Mouse (Mus musculus) urinary bladder, postnatal 36 days (tissue): ENCODE data around the gene Mark2.
A peak's percentile ranks its signal among the peaks of the same experiment; 100 is the strongest.

Experiments
- DNase-seq, 2 experiments: peaks; one replicate each; pipeline ENCODE4 v3.0.0; 2022; ENCODE audit warnings: low spot score in 2 of 2, mixed read lengths in 1 of 2

Gene Mark2

DNA sequence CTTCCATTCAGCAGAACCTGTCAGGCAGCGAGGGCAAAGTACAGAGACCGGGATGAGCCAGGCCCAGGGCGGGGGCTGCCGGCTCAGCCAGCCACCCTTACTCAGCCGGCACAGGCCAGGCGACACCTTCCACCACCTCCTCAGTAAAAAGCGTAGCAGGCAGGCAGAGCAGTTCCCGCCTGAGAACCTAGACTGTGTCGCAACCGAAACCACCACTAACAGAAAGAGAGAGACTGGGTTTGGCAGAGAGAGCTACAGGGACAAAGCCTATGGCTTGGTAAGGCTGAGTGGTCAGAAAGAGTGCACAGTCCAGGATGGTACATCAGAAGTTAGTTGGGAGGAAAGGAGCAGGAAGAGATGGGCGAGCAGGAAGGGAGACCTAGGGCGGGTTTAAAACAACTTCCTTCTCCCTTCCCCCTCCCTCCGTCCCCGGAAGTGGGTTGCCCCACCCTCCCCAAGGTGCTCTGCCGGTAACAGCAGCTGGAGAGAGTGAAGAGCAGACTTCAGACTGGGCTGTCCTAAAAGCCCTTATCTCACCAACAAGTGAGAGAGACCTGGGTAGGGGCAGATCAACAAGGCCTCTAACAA, 46.5 kb downstream of the Mark2 start:
- DNase-seq: peak; percentile 42 to 46

GRCm38 (mm10) chr19:7294098-7294876, 47.4 kb downstream of the Mark2 start:
- no peak for DNase-seq

- DNase-seq: no peak
These were observed 49.5 kb downstream of the Mark2 start for GRCm38 (mm10) chr19:7291958-7292709.

DNA sequence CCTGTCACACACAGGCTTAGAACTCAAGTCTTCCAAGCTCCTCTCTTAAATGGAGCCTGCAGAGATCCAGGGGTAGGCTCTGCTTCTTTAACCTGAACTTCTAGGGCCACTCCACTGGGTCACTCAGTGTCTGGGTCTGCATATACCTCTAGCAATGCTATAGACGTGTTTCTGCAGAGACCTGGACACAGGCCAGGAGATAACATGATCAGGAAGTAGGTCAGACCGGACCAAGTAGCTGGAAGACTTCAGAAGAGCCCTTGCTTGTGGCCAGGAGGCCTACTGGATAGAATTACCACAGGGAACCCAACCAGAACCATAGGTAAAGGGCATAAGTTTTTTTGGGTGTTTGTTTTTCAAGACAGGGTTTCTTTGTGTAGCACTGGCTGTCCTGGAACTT, 51.9 kb downstream of the Mark2 start:
- peak; percentile 47 to 51 for DNase-seq

GRCm38 (mm10) chr19:7288288-7288687, 53.4 kb downstream of the Mark2 start:
- no peak for DNase-seq

DNA sequence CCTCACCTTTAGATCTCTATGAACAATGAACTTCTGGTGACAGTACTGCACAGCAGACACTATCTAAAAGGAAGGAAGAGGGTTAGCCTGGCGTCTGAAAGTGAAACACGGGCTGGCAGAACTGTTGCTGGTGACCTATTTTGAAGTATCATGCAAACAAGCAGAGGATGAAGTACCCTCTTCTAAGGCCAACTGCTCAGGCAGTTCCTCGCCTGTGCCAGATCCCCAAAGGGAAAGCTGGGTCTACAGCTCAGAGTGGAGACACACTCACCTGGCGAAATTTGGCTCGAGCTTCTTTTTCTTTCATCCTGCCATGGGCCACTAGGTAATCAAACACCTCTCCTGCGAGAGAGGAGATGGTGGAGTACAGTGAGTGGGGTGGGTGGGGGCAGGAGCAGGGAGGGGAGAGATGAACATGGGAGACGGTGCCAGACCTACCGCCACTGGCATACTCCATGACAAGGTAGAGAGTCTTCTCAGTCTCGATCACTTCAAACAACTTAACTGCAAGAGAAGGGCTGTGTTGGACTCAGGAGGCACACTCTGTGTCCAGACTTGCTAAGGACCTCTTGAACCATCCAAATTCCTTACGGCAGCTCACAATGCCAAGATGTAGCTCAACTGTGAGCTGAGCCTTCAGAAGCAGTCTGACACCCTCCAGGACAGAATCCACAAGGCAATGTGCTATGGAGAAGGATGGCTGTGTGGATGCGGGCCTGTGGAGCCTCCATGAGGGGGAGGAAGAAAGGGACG, 54.9 kb downstream of the Mark2 start:
- no peak for DNase-seq

GRCm38 (mm10) chr19:7280557-7281330, 60.9 kb downstream of the Mark2 start:
- DNase-seq: no peak

DNA sequence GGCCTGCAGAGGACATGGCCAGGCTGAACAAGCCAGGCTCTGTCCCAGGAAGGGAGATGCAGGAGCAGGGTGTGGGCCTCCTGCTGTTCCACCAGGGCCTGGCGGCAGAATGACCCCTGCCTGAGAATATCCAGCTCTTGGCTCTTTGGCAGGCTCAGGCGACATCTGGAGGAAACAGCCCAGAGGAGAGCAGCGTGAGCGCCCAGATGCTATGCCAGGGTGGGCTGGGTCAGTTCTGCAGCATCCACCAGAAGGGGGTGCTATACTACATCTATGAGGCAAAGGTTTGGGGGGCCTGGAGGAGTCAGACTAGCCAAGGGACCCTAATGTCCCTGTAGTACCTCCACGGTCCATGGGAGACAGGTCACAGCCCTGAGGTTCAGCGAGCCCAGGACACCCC, 62.5 kb downstream of the Mark2 start:
- no peak for DNase-seq

GRCm38 (mm10) chr19:7278200-7278906, 63.3 kb downstream of the Mark2 start:
- no peak for DNase-seq

DNA sequence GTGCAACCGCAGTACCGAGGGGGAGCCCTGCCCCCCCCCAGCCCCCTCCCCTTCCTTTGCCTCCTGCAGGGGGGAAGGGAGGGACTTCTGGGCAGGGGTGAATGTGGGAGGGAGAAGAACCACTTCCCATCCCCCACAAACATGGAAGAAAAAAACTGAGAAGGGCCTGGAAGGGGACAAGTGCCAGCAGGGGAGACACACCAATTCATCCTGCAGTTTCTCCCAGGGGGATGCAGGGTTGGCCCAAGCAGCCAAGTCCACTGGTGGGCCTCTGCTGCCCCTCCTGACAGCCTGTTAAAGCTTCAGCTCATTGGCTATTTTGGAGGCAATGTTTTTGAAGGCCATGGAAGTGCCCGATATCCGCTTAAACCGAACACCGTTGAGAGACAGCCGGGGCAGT, 64.9 kb downstream of the Mark2 start:
- no peak for DNase-seq

DNA sequence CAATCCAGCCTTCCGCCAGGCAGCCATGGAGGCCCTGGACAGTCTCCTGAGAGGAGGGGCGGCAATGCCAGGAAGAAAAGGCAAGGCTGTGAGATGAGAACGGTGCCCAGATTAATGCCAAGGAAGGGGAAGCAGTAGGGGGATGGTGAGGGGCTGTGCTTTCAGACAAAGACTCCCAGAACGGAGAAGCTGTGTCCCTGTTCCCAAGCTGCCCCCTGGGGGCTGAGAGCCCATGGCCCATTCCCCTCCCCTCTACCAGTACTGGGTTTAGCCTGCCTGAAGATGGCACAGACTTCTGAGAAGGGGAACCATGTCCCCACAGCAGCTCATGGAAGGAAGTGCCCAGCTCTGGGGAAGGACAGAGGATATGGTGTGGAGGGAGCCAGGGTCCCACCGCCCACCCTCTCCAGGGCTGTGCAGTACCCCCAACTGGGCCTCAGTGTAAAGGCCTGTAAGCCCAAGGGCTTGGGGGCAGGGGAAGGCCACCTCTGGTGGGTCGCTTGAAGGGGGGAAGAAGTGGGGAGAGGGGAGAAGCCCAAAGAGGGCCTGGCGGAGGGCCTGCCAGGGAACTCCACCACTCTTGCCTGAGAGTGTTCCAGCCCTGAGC, 65.5 kb downstream of the Mark2 start:
- no peak for DNase-seq

DNA sequence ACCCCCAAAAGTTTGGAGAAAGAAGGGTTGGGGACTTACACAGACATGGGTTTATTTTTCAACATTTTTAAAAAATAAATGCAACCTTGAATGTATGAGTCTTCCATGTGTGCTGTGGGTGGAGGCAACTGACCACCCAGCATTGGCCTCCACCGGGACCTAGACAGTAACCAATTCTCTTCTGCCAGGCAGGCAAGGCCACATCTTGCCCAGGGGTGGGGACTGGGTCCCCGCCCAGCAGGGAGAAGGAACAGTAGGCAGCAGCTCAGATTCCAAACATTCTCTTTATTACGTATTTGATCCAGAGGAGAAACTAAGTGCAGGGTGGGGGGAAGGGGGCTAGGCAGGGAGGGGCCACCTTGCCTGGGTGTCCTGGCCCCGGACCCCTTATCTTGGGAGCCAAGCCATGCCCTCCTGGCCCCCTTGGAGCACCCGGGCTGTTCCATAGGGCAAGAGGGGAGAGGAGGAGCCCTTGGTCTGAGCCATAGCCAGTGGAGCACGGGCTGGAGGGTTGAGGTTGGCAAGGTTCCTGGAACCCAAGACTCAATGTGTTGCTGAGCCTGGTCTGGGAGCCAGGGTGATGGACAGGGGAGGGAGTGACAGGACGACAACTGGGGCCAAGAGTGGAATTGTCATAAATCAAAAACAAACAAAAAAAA, 66.4 kb downstream of the Mark2 start:
- no peak for DNase-seq

DNA sequence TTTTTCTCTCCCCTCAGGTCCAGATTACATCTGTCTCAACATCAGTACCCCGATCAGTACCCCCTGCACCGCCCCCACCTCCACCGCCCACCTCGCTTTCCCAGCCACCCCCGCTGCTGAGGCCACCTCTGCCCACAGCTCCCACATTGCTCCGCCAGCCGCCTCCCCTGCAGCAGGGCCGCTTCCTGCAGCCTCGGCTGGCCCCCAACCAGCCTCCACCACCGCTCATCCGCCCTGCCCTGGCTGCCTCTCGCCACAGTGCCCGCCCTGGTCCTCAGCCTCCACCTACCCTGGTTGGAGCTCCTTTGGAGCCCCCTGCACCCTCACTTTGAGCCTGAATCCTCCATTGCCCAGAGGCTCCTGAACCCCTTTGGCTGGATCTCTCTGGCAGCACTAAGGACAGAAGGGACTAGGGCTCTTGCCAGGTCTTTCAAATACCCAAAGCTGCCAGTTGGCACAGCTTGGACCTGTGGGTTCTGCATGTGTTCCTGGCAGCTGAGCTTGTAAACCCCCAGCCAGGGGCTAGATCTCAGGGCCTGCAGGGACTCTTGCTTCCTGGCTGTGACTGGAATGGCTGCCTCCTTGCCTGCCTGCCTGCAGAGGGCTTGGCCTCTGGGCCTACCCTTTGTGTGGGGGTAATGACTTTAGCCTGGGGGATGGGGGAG, 67.2 kb downstream of the Mark2 start:
- DNase-seq: peak in 1 of 2 experiments; percentile 52

DNA sequence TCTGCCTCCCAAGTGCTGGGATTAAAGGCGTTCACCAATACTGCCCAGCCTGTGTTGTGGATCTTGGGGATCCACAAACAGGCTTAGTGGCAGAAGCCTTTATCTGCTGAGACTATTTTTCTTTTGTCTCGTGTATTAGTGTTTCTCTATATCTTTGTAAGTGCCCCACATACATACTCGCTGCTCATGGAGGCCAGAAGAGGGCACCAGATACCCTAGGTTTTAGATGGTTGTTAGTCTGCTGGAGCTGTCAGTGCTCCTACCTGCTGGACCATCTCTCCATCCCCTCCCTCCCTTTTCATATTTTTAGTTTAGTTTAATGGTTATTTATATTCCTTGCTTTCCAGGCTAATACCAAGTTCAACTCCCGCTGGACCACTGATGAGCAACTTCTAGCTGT, 68.2 kb downstream of the Mark2 start:
- no peak for DNase-seq

DNA sequence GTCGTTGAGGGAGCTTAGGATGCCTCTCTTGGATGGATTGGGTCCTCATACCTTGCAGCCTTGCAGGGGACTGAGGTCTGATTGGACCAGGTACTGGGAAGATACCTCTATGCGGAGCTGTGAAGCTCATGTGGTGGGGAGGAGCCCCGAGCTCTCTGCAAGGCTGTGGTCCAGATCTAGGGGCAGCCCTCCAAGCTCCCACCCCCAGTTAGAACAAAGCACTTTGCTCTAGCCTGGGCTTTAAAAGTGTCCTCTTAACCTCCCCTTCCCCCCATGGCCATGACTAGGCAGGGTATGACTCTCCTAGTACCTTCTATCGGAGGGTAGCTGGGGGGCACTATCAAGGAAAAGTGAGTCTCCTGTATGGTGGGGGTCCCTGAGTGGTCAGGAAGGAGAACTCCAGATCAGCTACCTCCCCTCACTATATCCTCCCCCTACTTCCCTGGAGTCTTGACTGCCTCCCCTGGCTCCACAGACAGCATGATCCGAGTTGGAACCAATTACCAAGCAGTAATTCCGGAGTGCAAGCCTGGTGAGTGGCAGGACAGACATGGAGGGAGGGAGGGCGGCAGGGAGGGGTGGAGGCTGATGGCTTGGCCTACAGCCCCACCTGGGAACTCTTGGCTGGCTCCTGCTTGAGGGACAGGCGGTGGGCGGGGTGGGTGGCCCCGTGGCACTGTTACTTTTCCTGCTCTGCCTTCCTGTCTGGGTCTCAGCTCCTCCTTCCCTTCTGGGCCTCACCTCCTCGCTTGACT, 72.2 kb downstream of the Mark2 start:
- no peak for DNase-seq

- DNase-seq: peak; percentile 60 to 69
These were observed 73.0 kb downstream of the Mark2 start for GRCm38 (mm10) chr19:7268722-7269090.

DNA sequence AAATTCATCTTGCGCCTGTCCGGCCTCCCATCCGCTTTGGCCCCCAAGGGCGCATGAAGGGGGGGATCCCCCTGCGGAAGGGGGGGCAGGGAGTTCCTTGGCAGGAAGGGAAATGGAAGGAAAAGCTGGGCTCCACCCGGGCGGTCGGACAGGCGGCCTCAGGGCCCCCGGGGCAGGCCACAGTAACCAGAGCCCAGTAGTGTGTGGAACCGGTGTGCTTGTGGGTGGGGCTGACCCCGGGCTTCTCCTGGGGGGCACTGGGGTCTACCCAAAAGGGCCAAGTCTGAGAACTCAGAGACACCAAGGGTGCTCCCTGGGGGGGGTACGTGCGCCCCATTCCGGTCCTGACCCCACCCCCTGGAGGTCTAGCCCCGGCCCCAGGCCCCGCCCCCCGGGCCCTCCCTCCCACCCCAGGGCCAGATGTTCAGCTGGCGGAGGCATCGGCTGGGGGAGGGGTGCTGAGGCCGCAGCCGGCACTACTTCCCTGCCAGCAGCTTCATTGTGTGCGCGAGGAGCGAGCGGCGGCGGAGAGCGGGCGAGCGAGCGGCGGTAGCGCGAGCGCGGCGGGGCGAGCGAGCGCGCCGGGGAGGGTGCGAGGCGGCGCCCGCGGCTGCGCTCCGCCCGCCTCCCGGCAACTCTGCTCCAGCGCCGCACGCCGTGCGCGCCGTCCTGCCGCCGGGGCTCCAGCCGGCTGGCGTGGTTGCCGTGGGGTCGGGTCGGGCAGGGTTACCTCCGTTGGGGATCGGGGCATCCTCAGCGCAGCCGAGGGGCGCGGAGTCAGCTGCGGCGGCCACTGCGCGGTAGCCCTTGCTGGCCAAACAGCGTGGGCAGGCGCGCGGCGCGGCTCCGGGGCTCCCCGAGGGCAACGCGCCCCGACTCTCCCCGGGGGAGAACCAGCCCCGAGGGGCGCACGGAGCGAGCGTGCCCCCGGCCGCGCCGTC, 73.6 kb downstream of the Mark2 start:
- peak; percentile 58 to 76 for DNase-seq
